In genomic region chr4:88496321-88497018, GRCm38 (mm10) we compare ENCODE assay signal across 12 mouse cellular contexts. TPM values are rescaled to one million over a fixed set of nuclear protein-coding genes. Genes with fewer than 3 reads are reported as not detected.
A peak's percentile ranks its signal among the peaks of the same experiment; 100 is the strongest.
DNase-seq lines count a peak whose midpoint lies in the region; ATAC-seq and TF ChIP-seq lines count a peak whose summit lies in the region.
"Had no signal": no experiment of that assay in that cellular context is flagged by ENCODE, and none has a peak within 500 bp of the region (broad histone marks: within the 10 kb centered on the region; RNA-seq: fewer than 3 reads in every experiment).

No protein-coding gene starts in this region.

- no peak for TF ChIP-seq CTCF in cerebellum, adult 2 months (IDR thresholded peaks at IDR 0.05; ENCODE audit: borderline replicate concordance, insufficient read depth, low read depth, low read length)
- TF ChIP-seq CTCF in brain, embryonic 14.5 days (IDR thresholded peaks at IDR 0.05; ENCODE audit: borderline replicate concordance, extremely low read depth, insufficient read depth, insufficient read length) = no peak
- no peak for TF ChIP-seq CTCF in liver, postnatal 0 days (IDR thresholded peaks at IDR 0.05; ENCODE audit: low read depth)

- no peak overlapping the region for H3K4me2 ChIP-seq in lung, embryonic 16.5 days (ENCODE audit: low read depth, low read length)
- no peak overlapping the region for H3K4me2 ChIP-seq in liver, postnatal 0 days (ENCODE audit: low read depth, low read length)

- no peak overlapping the region for H3K4me3 ChIP-seq in cerebellum, adult 2 months (replicated peaks; ENCODE audit: insufficient read depth, low read depth, low read length)
- H3K4me3 ChIP-seq in lung, embryonic 16.5 days (ENCODE audit: low read length) = no peak overlapping the region
- H3K4me3 ChIP-seq in liver, postnatal 0 days (ENCODE audit: low read depth, low read length) = no peak overlapping the region

- peak; percentile 10 to 12 for DNase-seq in cerebellum, postnatal 10 days
- no peak for DNase-seq in cerebellum, adult 2 months
- peak; percentile 47 for DNase-seq in brain, embryonic 14.5 days (ENCODE audit: low read depth)
- peak; percentile 32 for DNase-seq in kidney, adult 18-20 months
- DNase-seq in right cerebral cortex, postnatal 4 days = no peak
- no peak for DNase-seq in liver, postnatal 0 days
- DNase-seq in layer of hippocampus, adult 11-12 months (ENCODE audit: low spot score) = no peak
- DNase-seq: left cerebral cortex, postnatal 4 days had no signal

- TF ChIP-seq POLR2A in cerebellum, adult 2 months (IDR thresholded peaks at IDR 0.05; ENCODE audit: borderline replicate concordance, insufficient read depth, low read length) = no peak
- TF ChIP-seq POLR2A in brain, embryonic 14.5 days (IDR thresholded peaks at IDR 0.05; ENCODE audit: borderline replicate concordance, extremely low read depth, insufficient read depth, insufficient read length, poor library complexity, severe bottlenecking) = no peak

- no peak overlapping the region for H3K9ac ChIP-seq in lung, embryonic 16.5 days (ENCODE audit: low read length)
- H3K9ac ChIP-seq in liver, postnatal 0 days (replicated peaks) = no peak overlapping the region

- no peak for TF ChIP-seq EP300 in liver, postnatal 0 days (IDR thresholded peaks at IDR 0.05; ENCODE audit: low read depth)

- no peaks in the 10 kb centered on the region for H3K36me3 ChIP-seq in lung, embryonic 16.5 days (ENCODE audit: control insufficient read depth, insufficient read depth, low read length)
- no peaks in the 10 kb centered on the region for H3K36me3 ChIP-seq in liver, postnatal 0 days (replicated peaks; ENCODE audit: insufficient read depth, low read length)

- H3K27me3 ChIP-seq in cerebellum, adult 2 months (ENCODE audit: control insufficient read depth, insufficient read depth, low read length) = no peaks in the 10 kb centered on the region
- H3K27me3 ChIP-seq in lung, embryonic 16.5 days (ENCODE audit: control insufficient read depth, insufficient read depth, low read depth, low read length) = no peaks in the 10 kb centered on the region
- H3K27me3 ChIP-seq in liver, postnatal 0 days (ENCODE audit: insufficient read depth, low read length) = no peaks in the 10 kb centered on the region

- 63% methylated on average over 6 of the region's 6 CpGs for WGBS in cerebellum, adult 2 months
- WGBS in lung, embryonic 16.5 days = 49% methylated on average over 6 of the region's 6 CpGs
- 44% methylated on average over 6 of the region's 6 CpGs for WGBS in liver, postnatal 0 days (ENCODE audit: insufficient replicate concordance)

- no peaks in the 10 kb centered on the region for H3K9me3 ChIP-seq in lung, embryonic 16.5 days (ENCODE audit: control insufficient read depth, low read length)
- no peaks in the 10 kb centered on the region for H3K9me3 ChIP-seq in liver, postnatal 0 days (ENCODE audit: low read length)

- no peak overlapping the region for H3K27ac ChIP-seq in cerebellum, adult 2 months (ENCODE audit: insufficient read depth, low read length)
- H3K27ac ChIP-seq in lung, embryonic 16.5 days (ENCODE audit: low read length) = no peak overlapping the region
- no peak overlapping the region for H3K27ac ChIP-seq in liver, postnatal 0 days (ENCODE audit: low read depth)
- H3K27ac ChIP-seq: macrophage had no signal

- ATAC-seq in lung, embryonic 16.5 days (ENCODE audit: low read depth) = peak; percentile 82
- ATAC-seq in liver, postnatal 0 days = no peak

- no peaks in the 10 kb centered on the region for H3K4me1 ChIP-seq in cerebellum, adult 2 months (ENCODE audit: control insufficient read depth, insufficient read depth, low read length)
- no peaks in the 10 kb centered on the region; the same call in 1 of the 2 replicates for H3K4me1 ChIP-seq in lung, embryonic 16.5 days (replicated peaks; ENCODE audit: control insufficient read depth, insufficient read depth, low read length)
- no peaks in the 10 kb centered on the region for H3K4me1 ChIP-seq in liver, postnatal 0 days (ENCODE audit: insufficient read depth)

RNA-seq across cellular contexts. Expression of gene Ifnb1, which starts 26.1 kb away (rescaled TPM):
- polyA plus RNA-seq in cerebellum, adult 2 months (2012; rRNA removed) = not detected in 2 replicates
- not detected in 2 replicates for polyA plus RNA-seq in brain, embryonic 14.5 days (2012; rRNA removed)
- polyA plus RNA-seq in lung, embryonic 16.5 days (2015; fragmentation: Nextera tagmentation; extraction: Ambion mirVana) = not detected in 2 replicates
- polyA plus RNA-seq in liver, postnatal 0 days (2015; fragmentation: Nextera tagmentation; extraction: Ambion mirVana) = not detected in 2 replicates
- polyA plus RNA-seq: cortical plate, adult 2 months; heart, embryonic 14.5 days had no signal

RNA-seq across cellular contexts. Expression of gene Hacd4, which starts 57.7 kb away (rescaled TPM):
- polyA plus RNA-seq in cerebellum, adult 2 months (2012; rRNA removed) = 0.54 and 0.76 TPM in 2 replicates
- 0.98 and 1.7 TPM in 2 replicates for polyA plus RNA-seq in brain, embryonic 14.5 days (2012; rRNA removed)
- polyA plus RNA-seq in lung, embryonic 16.5 days (2015; fragmentation: Nextera tagmentation; extraction: Ambion mirVana) = 9.4 and 10.0 TPM in 2 replicates
- 5.3 TPM in 2 replicates for polyA plus RNA-seq in liver, postnatal 0 days (2015; fragmentation: Nextera tagmentation; extraction: Ambion mirVana)

Comparison
In these comparisons a context has a peak if more than half of its experiments do, and no peak if none do; other contexts are left out.
1. DNase-seq: peak in cerebellum, postnatal 10 days (2 of 2), brain, embryonic 14.5 days (single experiment) and kidney, adult 18-20 months (single experiment); none in cerebellum, adult 2 months (0 of 2), right cerebral cortex, postnatal 4 days (single experiment), liver, postnatal 0 days (single experiment) and layer of hippocampus, adult 11-12 months (single experiment).